Mouse (Mus musculus) liver, embryonic 14.5 days (tissue): ENCODE data around the gene Ccr8. TPM values are rescaled to one million over a fixed set of nuclear protein-coding genes. Genes with fewer than 3 reads are reported as not detected.

Experiments
- ATAC-seq: fragments of 200-750 bp; cut with Nextera tagmentation; 2 replicates; pipeline ENCODE4 v1.8.0; 2017; ENCODE audit warnings: moderate number of reproducible peaks, mild to moderate bottlenecking, moderate library complexity; ENCODE audit not compliant: insufficient read depth
- DNase-seq, 3 experiments: peaks; one replicate each; pipeline ENCODE4 v3.0.0-alpha.2; 2012 to 2013; ENCODE audit warnings: low read depth in 3 of 3, low spot score in 3 of 3
- H3K27ac ChIP-seq: fragments of 300-500 bp; sonication (generic); 2 replicates; pipeline ENCODE4 v1.5.1; 2014; ENCODE audit warnings: moderate library complexity, mild to moderate bottlenecking, control low read depth, inconsistent platforms
- H3K27me3 ChIP-seq: fragments of 300-500 bp; sonication (generic); 2 replicates; pipeline ENCODE4 v1.6.1; 2014; ENCODE audit warnings: mild to moderate bottlenecking, low read length, moderate library complexity; ENCODE audit not compliant: control insufficient read depth, insufficient read depth
- H3K36me3 ChIP-seq: fragments of 300-500 bp; sonication (generic); replicated peaks from 2 replicates; pipeline ENCODE4 v1.6.1; 2014; ENCODE audit warnings: low read depth; ENCODE audit not compliant: control insufficient read depth, insufficient read depth
- H3K4me1 ChIP-seq, 2 experiments: fragments of 200-500 bp in 1 of 2; fragments of 300-500 bp in 1 of 2; sonication (generic) in 1 of 2; replicated peaks; 2 replicates each; pipeline ENCODE4 v1.6.1; 2012 to 2014; ENCODE audit warnings: antibody characterized with exemption in 1 of 2, inconsistent platforms in 1 of 2, low read length in 1 of 2; ENCODE audit not compliant: control insufficient read depth in 2 of 2, insufficient read depth in 2 of 2
- H3K4me2 ChIP-seq: fragments of 300-500 bp; sonication (generic); 2 replicates; pipeline ENCODE4 v1.6.1; 2014; ENCODE audit warnings: low read depth, mild to moderate bottlenecking, control low read depth, moderate library complexity
- H3K4me3 ChIP-seq, 2 experiments: fragments of 200-500 bp in 1 of 2; fragments of 300-500 bp in 1 of 2; sonication (generic) in 1 of 2; 2 replicates each; pipeline ENCODE4 v1.5.1; 2012 to 2014; ENCODE audit warnings: low read depth in 2 of 2, low read length in 2 of 2, mild to moderate bottlenecking in 2 of 2, control low read depth in 1 of 2, inconsistent platforms in 1 of 2, moderate library complexity in 1 of 2; ENCODE audit not compliant: insufficient read depth in 1 of 2
- H3K9ac ChIP-seq: fragments of 300-500 bp; sonication (generic); replicated peaks from 2 replicates; pipeline ENCODE4 v1.6.1; 2014; ENCODE audit warnings: mild to moderate bottlenecking, control low read depth, moderate library complexity
- H3K9me3 ChIP-seq: fragments of 300-500 bp; sonication (generic); 2 replicates; pipeline ENCODE4 v1.6.1; 2016; ENCODE audit warnings: low read length, mixed read lengths; ENCODE audit not compliant: control insufficient read depth
- CTCF ChIP-seq: IDR thresholded peaks from 2 replicates; pipeline ENCODE4 v1.5.1; 2016; ENCODE audit warnings: antibody characterized with exemption, low read depth, control low read depth
- EP300 ChIP-seq: IDR thresholded peaks from 2 replicates; pipeline ENCODE4 v1.6.1; 2016; ENCODE audit warnings: antibody characterized with exemption, low read depth
- WGBS: fragments of 180-500 bp; shearing (Covaris S2); extraction: QIAGEN DNeasy Blood & Tissue Kit; methylation state at CpG from one replicate; pipeline ENCODE4 v1.1.7; 2014; ENCODE audit not compliant: insufficient replicate concordance; 5-methylcytosine and 5-hydroxymethylcytosine counted together
- polyA plus RNA-seq, 2 experiments: library from polyadenylated mRNA; depleted of rRNA in 1 of 2; stranded (reverse) in 1 of 2; unstranded in 1 of 2; fragments of >200 nt; fragmentation: Nextera tagmentation in 1 of 2; extraction: Ambion mirVana in 1 of 2; gene quantifications; 2 replicates each; pipeline versions ENCODE4 v1.2.1 to v1.2.3; 2012 to 2014

Gene Ccr8
- polyA plus RNA-seq, 2 experiments = not detected

- no peaks in the 10 kb centered on the region for H3K9me3 ChIP-seq
- H3K4me3 ChIP-seq = no peak overlapping the region
- H3K27me3 ChIP-seq = no peaks in the 10 kb centered on the region
- H3K27ac ChIP-seq = no peak overlapping the region
- H3K9ac ChIP-seq = no peak overlapping the region
- no peak for DNase-seq
- no peak for ATAC-seq
- no peaks in the 10 kb centered on the region for H3K36me3 ChIP-seq
- no peak for TF ChIP-seq CTCF
- no peak for TF ChIP-seq EP300
- no peak overlapping the region for H3K4me2 ChIP-seq
- no peaks in the 10 kb centered on the region; a peak in 1 of 4 replicates for H3K4me1 ChIP-seq
- 63% methylated on average over 2 of the region's 2 CpGs for WGBS
Measured at GRCm38 (mm10) chr9:120071251-120071650, 20.7 kb upstream of the Ccr8 start.

- Histone ChIP-seq H3K9ac (no peak overlapping the region), H3K4me3 (no peak overlapping the region), H3K27me3 (no peaks in the 10 kb centered on the region), H3K27ac (no peak overlapping the region), H3K4me1 (no peaks in the 10 kb centered on the region; a peak in 1 of 4 replicates), H3K9me3 (no peaks in the 10 kb centered on the region), H3K4me2 (no peak overlapping the region), H3K36me3 (no peaks in the 10 kb centered on the region)
- ATAC-seq (no peak), DNase-seq (peak; percentile 26 to 37 (median 28))
- peak; percentile 96 for TF ChIP-seq CTCF
- TF ChIP-seq EP300 = no peak
- 8% methylated on average over 3 of the region's 3 CpGs for WGBS
Measured at GRCm38 (mm10) chr9:120073169-120073568, 18.7 kb upstream of the Ccr8 start.

DNA sequence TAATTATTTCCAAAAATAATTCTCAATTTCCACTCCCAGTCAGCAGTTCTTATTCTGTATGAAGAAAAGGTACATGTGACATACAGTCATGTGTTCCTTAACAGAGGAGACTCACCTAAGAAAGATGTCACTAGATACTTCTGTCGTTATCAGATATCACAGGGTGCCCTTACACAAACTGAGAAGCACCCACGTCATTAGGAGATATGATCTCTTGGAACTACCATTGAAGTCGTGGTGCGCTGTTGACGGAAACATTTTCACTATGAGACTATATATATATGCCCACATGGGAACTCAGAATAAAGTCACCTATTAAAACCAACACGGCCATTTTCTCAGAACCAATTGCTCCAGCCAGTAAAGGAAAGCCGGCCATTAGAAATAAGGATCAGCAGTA is 17.4 kb upstream of the Ccr8 start:
- Histone ChIP-seq H3K27me3 (no peaks in the 10 kb centered on the region), H3K4me2 (no peak overlapping the region), H3K27ac (no peak overlapping the region), H3K4me1 (no peaks in the 10 kb centered on the region; a peak in 1 of 4 replicates), H3K4me3 (no peak overlapping the region), H3K9me3 (no peaks in the 10 kb centered on the region), H3K36me3 (no peaks in the 10 kb centered on the region), H3K9ac (no peak overlapping the region)
- WGBS = 62% methylated on average over 7 of the region's 7 CpGs
- no peak for TF ChIP-seq EP300
- TF ChIP-seq CTCF = no peak
- ATAC-seq (no peak), DNase-seq (no peak)

- DNase-seq (no peak), ATAC-seq (no peak)
- no peak overlapping the region for H3K27ac ChIP-seq
- H3K9me3 ChIP-seq = no peaks in the 10 kb centered on the region
- H3K4me2 ChIP-seq = no peak overlapping the region
- no peaks in the 10 kb centered on the region for H3K36me3 ChIP-seq
- H3K27me3 ChIP-seq = no peaks in the 10 kb centered on the region
- H3K9ac ChIP-seq = no peak overlapping the region
- WGBS = 57% methylated on average over 3 of the region's 3 CpGs
- TF ChIP-seq CTCF (no peak), EP300 (no peak)
- no peak overlapping the region for H3K4me3 ChIP-seq
- H3K4me1 ChIP-seq = no peaks in the 10 kb centered on the region
Measured at GRCm38 (mm10) chr9:120078241-120078640, 13.7 kb upstream of the Ccr8 start.

- H3K36me3 ChIP-seq = no peaks in the 10 kb centered on the region
- no peak for DNase-seq
- H3K4me1 ChIP-seq = no peaks in the 10 kb centered on the region
- H3K9me3 ChIP-seq = no peaks in the 10 kb centered on the region
- no peak overlapping the region for H3K4me3 ChIP-seq
- no peaks in the 10 kb centered on the region for H3K27me3 ChIP-seq
- 48% methylated on average over 7 of the region's 7 CpGs for WGBS
- no peak overlapping the region for H3K4me2 ChIP-seq
- no peak for TF ChIP-seq EP300
- TF ChIP-seq CTCF = no peak
- ATAC-seq = no peak
- no peak overlapping the region for H3K27ac ChIP-seq
- no peak overlapping the region for H3K9ac ChIP-seq
Measured at GRCm38 (mm10) chr9:120079901-120080300, 12.0 kb upstream of the Ccr8 start.
